Mouse (Mus musculus) 416B (cell line): ENCODE measurements around the gene Rtp3.
A peak's percentile ranks its signal among the peaks of the same experiment; 100 is the strongest.

Experiments
- DNase-seq: peaks from one replicate; pipeline ENCODE4 v3.0.0; 2011; ENCODE audit warnings: low read depth

The Rtp3 gene

DNA sequence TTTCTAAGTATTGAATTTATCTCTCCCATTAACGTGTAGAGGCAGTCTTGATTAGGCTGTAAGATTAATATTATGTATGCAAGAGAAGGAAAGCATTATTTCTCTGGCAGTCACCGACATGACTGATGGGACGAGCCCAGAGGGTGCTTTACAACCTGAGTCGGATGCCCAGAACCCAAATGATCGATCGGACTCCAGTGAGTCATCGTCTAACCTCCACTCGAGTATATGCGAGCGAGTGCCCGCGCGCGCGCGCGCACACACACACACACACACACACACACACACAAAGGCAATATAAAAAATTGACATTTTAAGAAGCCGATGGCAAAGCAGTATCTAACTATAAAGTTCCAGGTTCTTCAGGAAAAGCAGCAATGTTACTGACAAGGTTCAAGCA is 45.0 kb downstream of the Rtp3 start:
- DNase-seq: no peak

DNA sequence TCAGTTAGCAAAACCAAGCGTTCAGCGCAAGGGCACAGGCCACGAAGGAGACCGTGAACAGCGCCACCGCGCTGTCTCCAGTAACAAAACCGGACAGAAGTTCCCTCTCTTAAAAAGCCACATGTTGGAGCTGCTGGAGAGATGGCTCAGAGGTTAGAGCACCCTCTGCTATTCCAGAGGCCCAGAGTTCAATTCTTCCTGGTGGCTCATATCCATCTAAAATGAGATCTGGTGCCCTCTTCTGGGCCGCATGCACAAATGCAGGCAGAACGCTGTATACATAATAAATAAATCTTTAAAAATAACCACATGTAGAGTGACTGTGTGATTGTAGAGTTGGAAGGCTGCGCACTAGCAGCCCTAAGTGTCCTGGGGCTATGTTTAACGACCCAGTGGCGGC is 46.1 kb downstream of the Rtp3 start:
- peak; percentile 49 for DNase-seq

DNA sequence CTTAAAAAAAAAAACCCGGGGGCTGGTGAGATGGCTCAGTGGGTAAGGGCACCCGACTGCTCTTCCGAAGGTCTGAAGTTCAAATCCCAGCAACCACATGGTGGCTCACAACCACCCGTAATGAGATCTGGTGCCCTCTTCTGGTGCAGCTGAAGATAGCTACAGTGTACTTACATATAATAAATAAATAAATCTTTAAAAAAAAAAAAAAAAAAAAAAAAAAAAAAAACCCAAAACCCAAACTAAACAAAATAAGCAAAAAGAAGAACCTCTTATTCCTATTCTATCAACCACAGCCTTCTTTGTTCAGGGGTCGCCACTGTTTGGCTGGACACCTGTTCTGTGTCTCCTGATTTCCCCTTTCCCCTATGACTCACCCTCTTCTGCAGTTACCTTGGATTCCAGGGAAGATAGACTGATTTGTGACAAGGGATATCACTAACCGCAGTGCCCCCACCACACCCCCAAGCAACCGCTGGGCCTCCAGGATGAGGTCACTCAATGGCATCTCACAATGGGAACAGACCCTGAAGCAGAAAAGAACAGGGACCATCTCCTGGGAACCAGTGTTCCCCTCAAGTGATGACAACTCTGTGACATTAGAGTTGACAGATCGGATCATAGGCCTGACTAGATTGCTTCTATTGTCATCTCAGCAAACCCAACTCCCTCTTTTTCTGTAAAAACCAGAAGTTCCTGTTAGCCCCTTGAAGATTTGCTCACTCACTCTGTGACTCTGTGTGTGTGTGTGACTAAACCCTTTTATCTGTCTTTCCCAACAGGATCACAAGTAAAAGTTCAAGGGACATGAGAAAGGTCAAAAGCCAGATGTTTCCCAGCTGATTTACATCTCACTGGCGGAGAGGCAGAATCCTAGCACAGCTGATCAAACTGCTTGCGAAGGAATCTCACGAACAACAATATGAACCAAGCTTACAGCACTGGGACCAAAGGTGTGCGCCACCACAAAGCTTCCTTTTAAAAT is 52.6 kb downstream of the Rtp3 start:
- peak; percentile 26 for DNase-seq

DNA sequence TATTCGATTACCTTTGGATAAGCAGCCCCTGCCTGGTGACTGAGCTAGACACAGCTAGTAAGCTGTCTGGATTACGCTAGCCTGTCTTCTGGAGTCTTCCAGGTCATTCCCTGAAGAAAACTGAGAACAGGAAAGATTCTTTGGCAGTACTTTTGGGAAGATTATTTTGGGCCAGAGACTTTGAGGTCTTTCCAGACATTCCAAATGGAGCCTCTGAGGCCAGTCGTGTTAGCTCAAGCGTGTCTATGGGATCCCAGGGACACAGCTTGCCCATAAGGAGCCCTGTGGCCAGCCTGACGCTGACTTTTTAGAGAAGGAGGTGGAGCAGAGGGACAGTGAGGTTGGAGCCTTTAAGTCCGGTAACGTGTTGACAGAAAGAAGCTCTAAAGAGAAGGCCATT is 54.4 kb downstream of the Rtp3 start:
- no peak for DNase-seq
